Mouse (Mus musculus) adipocyte (in vitro differentiated cells): Measurements from ENCODE around the gene 1700056E22Rik.

ENCODE experiments used
- DNase-seq: peaks from one replicate; pipeline ENCODE4 v3.0.0-alpha.2; 2016; ENCODE audit warnings: low spot score

The 1700056E22Rik gene

DNA sequence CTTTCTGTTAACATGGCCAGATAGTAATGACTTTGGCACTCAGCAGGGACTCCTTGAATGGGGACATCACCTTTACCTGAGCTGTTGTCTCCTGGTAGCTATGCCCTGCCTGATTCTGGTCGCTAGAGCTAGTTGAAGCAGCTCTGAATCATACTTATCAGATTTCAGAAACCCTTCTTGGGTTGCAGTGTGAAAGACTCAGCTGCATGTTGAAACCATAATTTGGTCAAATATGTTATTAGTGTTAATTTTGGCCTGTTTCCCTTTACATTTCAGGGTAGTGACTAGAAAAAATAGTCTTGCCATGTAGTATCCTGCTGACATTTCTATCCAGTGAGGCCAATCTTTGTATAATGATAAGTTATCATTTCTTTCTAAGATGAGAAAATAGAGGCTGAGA lies 17.2 kb upstream of the 1700056E22Rik start:
- no peak for DNase-seq

DNA sequence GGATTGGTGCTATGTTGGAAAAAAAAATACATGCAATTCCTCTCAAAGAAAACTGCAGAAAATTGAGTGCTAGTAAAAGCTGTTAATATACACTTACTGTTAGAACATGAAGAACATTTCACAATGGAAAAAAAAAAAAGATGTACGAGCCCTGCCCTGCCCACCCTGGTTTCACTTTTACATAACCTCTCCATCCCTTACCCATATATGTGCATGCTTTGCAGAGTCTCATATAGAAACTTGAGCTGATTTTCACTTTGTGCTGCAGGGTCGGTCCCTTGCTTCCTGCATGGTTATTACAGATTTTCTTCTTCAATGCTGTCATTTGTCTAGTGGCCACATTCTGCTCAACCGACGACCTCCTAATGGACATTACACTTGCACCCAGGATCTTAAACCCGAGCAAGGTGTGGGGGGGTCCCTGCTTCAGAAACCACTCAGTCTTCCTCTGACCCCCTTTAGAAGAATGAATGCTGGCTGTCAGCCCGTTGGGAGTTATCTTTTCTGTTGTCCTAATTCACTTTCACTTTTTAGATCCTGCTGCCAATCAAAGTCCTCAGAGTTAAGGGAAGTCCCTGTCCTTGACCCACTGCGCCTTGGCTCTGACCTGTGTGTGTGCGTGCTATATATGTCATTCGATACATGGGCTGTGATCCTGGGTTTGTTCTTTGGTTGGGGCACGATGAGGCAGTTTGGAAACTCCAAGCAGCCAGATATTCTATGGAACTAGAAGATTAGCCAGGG lies 14.7 kb upstream of the 1700056E22Rik start:
- no peak for DNase-seq

DNA sequence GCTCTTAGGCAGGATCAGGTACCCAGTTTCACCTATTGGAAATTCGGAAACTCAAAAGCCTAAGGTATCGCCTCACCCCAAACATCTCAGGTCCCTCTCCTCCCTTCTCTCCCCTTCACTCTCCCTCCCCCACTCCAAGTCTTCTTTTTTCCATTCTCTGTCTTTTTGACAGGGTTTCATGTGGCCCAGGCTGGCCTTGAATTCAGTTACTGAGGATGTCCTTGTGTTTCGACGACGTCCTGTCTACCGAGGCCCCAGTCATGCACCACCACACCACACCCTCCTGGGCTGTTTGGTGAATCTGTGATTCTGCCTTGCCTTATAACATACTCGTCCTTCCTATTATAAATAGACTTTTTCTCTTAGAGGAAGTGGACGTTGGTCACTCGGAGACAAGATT lies 13.7 kb upstream of the 1700056E22Rik start:
- no peak for DNase-seq

DNA sequence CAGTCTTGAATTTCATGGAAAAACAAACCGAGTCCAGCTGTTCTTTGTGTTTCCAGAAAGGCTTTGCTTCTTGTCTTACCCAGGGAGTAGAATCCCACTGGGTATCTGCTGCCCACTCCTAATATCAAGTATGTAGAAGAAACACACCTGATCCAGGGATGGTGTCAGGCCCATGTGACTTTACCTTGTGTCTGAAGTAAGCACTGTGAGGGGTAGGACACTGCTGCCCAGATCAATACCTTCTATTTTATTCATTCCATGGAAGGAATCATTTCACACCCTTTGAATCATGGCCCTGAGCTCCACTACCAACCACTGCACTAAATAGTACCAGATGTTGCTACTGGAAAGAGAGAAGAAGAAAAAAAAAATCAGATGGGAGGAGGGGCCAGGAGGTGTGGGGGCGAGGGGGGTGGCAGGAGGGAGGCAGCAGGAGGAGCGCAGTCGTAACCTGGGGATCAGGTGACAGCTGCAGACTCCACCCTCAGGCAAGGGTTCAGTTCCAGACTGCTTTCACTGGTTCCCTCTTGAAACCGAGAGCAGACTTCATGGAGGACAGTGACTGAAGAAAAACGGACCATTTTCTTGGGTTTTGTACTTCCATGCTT lies 12.1 kb upstream of the 1700056E22Rik start:
- DNase-seq: no peak

DNA sequence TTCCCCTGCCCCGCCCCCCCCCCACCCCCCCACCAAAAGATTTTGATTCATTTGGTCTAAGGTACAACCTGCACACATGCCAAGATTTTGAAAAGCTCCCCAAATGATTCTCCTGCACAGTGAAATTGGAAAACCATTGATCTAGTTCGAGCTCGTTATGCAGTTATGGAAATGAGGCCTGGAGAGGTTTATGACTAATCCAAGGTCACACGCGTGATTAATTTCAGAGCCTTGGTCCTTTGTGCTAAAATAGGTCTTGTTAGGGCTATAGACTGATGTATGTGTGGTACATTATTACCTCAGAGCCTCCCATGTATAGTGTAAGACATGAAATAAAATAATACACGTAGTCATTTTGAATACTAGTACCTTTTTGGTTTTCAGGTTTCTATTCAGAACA lies 9.3 kb upstream of the 1700056E22Rik start:
- DNase-seq: no peak

DNA sequence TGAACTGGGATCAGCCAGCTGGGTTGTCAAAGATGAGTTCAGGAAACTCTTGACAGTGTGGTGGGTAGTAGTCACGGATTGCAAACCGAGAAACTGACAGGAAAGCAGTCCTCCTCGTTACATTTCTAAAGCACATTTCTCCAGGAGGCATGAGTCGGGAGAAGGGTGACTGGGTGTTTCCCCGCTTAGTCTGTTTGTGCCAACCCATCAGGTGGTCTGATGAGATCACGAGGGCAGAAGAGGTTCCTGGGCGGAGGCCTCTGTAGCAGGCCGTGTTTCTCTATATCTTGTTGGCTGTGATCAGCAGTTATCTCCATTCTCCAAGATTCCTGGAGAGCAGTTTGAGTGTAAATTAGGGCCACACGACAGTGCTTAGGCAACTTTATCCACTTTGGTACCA lies 8.6 kb upstream of the 1700056E22Rik start:
- DNase-seq: no peak

DNA sequence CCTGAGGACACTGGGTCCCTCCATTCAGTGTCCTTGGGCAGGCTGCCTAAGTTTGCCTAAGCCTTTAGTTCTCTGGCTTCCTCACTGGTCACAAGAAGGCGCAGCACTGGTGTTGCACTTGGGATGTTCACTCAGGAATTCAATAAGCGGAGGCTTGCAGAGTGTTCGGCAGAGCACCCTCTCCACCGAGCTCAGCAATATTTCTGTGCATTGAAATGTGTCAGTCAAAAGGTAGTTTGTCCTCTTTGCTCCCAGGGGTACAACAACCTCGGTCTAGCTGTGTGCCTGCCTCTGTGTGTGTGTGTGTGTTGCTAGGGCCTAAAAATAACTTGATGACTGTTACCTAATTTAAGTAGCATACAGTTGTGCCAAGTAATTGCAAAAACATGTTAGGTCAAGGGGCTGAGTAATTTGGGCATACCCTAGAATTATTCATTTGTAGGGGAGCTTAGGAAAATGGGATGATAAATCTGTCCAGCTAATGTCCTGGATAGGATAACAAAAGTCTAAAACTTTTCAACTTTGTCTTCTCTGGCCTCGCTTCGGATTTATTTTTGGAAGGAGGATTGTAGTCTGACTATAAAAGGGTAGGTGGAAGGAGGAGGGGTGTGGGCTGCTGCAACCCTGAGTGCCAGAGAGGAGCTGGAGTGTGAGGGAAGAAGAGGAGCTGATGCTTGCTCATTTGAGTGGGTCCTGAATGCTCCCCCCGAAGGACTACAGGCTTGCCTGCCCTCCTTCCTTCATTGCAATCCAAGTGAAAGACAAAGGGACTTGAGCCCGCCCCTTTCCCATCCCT lies 7.9 kb upstream of the 1700056E22Rik start:
- peak; percentile 74 for DNase-seq

DNA sequence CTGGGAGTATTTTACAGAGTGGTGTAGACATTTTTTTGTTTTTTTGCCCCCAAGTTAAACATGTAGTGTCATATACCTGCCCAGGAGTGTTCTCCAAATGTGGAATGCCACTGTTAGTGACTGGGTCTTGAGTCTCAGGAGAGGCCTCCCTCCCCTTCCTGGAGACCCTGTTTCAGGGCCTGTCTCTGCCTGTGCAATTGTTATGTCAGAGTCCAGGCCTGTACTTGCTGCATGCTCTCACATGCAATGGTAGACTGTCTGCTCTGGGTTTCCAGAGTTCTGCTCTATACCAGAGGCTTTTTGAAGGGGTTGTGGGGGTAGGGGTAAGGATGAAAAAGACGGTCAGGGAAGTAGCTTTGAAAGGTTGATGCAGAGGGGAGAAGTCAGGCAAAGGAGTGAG lies 6.8 kb upstream of the 1700056E22Rik start:
- no peak for DNase-seq

DNA sequence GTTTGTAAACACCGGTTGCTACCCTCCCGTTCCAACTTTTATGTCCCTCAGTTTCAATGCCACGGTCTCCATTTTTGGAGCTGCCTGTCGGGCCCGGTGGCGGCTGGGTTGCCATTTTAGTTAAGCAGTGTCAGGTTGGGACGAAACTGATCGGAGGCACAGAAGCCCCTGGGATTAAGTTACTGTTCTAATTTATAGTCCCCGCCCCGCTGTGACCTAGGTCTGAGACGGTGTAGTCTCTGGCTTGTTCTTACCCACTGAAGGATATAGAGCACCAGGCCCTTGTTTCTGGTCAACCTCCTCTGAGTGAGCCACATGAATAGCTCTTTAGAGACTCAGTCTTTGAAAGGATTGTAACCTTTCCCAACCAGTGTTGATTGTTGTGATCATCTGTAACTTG lies 6.1 kb upstream of the 1700056E22Rik start:
- DNase-seq: no peak

DNA sequence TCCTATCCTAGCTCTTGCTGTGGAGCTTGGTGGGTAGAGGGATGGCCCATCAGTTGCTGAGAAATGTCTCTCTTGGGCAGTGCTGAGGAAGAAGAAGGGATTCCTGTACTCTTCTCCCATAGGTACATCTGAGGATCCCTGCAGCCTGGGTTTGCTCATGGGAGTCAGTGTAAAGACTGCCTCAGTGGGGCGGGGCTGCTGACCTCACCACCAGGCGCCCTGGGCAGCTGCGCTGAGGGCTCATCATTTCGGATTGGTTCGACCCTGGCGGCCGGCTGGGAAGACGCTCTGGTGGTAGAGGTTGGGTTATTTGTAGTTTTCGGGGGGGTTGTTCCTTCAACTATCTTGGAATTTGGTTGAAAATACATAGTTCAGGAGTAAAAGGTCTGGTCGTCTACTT lies 5.2 kb upstream of the 1700056E22Rik start:
- no peak for DNase-seq

DNA sequence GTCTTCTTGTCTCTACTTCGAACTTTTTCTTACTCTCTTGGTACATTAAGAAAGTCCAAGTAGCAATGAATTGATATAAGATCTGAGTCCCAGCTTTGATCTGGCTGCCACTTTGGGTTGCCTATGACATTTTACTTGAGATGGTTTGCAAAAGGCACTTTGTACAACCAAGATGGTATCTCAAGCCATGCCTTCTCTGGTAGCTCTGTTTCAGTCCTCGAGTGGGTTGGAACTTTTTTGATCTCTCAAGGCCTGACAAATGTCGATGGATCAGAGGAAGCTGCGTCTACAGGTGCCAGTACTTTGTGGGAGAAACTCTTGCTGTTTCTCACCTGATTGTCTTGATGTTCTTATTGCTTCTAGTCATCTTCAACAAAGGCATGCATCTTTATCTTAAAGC lies 3.7 kb upstream of the 1700056E22Rik start:
- DNase-seq: no peak

DNA sequence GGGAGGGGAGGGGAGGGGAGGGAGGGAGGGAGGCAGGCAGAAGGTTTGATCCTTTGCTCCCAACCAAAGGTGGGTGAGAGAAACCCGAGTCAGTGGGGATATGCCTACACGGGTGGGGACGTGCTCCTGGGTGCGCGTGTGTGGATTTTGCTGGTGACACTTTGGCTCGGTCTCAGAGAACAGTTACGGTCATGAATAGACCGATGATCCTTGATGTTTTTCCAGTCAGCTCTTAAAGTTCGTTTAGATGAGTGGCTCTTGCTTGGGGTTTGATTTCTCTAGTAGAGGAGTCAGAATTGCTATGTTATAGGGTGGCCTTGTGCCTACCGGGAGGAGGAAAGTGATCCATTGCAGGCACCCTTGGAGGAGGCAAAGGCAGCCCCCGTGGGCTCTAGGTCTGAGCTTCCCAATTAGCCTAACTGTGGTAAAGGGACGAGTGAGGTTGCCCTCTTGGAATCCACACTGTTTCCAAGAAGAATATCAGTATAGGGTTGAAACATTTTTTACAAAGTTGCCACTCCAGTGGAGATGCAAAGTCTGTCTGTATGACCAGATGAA lies 1.3 kb upstream of the 1700056E22Rik start:
- DNase-seq: peak; percentile 50

DNA sequence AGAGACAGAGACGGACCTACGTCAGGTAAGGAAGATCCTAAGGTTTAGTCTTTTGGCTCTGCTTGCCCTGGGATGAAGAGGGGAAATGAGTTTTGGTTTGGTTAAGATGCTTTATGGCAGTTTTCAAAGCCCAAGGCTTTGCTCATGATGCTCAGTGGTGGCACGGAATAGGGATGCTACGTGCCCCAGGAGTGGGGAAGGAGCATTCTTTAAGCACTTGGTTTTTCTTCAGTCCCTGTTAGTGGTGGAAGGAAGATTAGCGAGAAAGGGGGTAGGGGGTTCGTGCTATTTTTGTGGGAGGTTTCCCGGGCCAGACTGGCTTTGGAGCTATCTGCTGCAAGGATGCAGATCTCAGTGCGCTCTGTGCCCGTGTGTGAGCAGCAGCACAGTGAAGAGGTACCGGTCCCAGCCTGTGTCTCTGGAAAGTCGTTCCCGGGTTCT lies 660 bp upstream of the 1700056E22Rik start:
- DNase-seq: peak; percentile 47

DNA sequence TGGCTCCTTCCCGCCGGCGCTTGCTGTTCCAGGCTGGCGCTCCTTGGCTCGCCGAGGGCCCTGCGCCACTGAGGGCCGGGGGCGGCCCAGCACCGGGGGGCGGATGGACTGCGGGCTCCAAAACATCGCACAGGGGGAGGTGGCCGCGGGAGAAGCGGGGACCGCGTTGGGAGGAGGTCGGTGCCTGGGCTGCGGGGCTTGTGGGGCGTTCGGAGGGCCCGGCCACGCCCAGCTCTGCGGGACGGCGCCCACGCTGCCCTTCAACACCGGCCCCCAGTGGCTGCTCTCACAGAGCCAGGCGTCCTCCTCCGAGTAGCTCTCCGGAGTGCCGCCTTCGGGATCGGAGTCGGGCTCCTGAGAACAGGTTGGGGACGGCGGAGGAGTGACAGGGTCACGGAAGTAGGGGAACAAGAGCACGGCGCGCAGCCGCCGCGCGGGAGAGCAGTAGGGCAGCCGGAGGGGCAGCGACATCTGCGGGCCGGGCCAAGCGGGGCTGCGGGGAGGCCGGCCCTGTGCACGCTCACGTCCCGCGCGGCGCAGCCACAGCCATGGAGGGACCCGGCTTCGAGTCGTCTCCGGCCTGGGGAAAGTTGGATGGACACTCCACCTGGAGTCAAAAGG lies 601 bp downstream of the 1700056E22Rik start:
- DNase-seq: no peak

DNA sequence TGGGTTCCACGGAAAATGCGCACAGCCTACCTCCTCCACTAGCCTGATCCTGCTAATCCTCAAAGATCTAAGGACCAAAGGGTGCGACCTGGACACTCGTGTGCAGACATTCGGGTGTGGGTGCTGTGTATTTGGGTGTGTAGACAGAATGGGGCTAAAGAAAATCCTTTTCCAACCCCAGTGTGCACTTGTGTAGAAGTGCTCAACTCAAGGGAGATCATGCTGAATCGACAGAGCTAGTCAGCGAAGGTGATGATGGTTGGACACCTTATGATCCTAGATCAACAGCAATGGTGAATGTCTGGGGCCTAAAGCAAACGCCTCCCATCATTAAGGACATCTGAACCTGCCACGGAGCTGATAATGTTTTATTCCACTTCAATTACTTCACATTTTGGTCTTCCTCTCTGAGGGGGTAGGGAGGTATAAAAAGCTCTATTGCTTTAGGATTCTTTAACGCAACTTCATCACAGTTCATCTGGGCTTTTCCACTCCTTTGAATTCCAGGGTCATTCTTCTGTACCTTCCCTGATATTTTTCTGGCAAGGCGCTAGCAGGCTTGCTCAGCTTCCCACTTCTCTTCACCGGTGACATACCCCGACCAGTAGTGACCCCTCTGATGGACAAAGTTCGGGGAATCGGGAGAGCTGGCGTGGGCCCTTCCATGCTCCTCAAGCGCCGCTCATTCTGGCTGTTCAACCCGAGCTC lies 1.3 kb downstream of the 1700056E22Rik start:
- peak; percentile 58 for DNase-seq

DNA sequence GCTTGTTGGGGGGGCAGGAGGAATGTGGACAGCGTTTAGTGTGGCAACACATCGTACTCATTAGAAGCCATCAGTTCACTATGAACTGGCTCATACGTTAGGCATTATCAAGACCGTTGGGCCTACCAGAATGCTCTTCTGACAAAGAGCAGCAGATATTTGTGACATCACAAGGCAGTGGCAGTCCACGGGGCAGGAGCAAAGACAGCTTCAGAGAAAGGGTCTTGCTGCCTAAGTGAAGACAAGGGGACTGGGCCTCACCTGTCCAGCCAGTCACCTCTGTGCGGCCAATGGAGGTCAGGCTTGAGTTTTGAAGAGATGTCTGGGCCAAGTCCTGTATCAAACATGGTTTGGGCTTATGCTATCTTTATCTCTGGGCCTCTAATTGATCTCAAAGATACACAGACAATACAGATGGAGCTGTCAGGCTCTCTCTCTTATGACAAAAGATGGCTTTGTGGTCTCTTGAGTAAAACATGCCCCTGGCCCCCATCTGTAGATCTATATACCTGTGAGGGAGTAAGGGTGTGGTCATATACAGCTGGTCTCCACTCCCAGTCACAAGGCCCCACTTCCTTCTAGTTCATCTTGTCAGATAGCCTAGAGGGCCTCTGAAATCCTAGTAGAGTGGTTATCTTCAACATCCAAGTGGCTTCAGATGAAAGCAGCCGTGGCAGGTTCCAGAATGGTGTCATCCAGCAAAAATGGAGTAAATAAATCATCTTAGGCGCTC lies 3.9 kb downstream of the 1700056E22Rik start:
- no peak for DNase-seq

DNA sequence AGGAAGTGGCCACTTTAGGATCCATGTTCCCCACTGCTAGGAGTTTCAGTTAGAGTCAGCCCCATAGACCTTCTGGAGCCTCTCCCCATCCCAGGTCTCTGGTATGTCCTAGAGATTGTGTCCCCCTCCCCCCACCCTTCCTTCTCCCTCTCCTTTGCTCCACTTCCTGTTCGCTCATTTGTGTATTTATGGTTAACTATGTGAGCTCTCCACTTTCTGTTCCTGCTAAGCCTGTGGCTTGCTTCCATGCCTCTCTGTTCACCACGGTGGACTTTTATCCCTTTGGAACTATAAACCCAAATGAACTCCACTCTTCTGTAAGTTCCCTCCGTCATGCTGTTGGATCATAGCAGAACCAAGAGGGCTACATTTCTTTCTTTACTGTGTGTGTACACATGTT lies 7.1 kb downstream of the 1700056E22Rik start:
- no peak for DNase-seq

DNA sequence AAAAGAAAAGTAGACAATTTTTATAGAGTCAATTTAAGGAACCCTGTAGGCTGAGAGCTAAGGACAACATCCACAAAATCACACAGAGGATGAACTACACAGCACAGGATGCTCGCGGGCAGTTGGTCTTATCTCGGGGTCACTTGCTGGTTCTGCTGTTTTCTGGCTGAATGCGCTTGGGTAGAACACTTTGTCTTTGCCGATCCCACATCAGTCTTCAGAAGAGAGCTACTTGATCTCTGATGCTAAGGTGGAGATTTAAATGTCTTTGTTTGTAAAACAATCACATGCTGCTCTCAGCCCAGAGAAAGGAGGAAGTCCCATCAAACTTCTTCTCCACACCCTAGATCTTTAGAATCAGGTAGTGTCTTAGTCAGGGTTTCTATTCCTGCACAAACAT lies 9.0 kb downstream of the 1700056E22Rik start:
- DNase-seq: no peak

DNA sequence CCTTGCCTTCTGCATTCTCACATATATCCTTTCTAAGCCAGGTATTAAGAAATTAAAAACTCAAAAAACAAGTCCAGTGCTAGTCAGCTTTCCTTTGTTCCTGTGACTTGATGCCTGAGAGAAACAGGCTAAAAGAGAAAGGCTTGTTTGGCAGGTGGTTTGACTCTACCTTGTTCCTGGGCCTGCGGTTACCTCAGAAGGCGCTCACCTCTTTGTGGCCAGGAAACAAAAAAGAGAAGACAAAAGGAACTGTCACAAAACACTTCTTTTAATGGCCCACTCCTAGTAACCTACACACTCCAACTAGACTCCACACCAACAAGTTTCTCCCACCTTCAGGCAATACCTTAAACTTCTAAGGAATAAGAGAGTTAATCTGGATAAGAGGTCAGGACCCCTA lies 9.5 kb downstream of the 1700056E22Rik start:
- no peak for DNase-seq

DNA sequence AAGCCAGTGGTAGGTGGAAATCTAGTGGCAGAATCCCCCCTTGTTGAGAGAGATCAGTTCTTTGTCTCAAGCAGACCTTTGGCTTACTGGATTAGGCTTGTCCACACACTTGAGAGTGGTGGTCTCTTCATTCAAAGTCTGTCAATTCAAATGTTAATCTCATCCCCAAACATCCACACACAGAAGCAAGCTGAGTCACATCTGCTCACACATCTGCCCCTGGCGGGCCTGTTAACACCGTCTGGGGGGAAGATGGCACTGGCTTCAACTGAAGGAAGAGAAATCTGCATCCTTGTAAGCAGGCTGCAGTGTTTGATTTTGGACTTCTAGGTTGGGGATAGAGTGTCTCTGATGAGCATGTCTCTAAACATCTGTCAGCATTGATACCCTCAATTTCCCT lies 10.1 kb downstream of the 1700056E22Rik start:
- no peak for DNase-seq

DNA sequence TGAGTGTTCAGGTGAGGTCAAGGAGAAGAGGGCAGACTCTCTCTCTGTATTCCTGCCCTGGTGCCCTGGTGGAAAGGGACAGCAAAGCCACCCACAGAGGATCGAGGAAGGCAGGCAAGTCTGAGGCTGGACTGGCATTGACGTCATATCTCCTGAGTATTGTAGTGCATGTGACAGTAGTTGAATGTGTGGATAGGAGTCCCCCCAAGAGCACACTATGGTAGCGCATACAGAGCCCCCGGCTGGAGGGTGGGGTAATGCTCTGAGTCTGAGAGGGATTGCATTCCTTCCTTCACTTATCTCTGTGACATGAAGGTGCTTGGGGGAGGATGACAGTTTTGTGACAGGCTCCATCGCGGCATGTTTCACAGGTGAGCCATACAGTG lies 14.4 kb downstream of the 1700056E22Rik start:
- no peak for DNase-seq
